ENCODE assay signal across 8 mouse cellular contexts in the genomic region with DNA sequence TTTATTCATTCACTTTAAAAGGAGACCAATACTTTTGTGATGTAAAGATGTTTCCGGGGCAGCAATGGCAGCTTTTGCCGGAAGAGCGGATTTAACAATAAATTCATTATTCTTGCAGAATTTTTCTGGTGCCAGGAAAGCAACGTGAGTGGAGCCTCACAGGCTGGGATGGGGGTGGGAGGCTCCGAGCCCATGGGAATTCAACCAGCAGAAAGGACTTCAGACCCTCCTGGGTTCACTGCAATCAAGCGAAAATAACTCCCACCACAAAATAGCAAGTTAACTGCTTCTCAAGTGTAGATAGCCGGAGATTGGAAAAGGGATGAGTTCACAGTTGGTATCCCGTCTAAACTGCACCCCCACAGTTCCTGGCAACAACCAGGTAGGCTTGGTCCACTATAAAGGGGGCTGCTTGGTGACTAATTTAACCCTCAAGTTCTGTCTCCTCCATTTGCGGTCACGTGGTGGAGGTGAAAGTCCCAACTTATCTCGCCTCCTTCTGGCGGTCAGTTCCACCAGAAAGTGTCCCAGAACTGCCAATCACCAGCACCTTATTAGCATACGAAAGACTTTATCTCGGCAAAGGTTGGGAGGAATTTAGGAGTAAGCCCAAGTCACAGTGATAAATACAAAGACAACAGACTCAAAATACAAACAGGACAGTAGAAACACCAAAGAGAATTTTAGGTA.
DNase-seq lines count a peak whose midpoint lies in the region; ATAC-seq lines count a peak whose summit lies in the region.

No protein-coding gene starts in this region.

- DNase-seq in cerebellum, adult 9-11 months, result peak; percentile 20
- no peak for DNase-seq in cerebellum, adult 18-20 months
- peak; percentile 18 to 28 for DNase-seq in right cerebral cortex, adult 2 months (ENCODE audit: low spot score in 2 of 2)
- no peak for DNase-seq in right cerebral cortex, postnatal 14 days
- peak; percentile 4 to 13 for DNase-seq in left cerebral cortex, adult 8-10 months (ENCODE audit: low spot score in 2 of 2)
- DNase-seq in telencephalon, adult 2 months (ENCODE audit: low read depth, low spot score), result peak; percentile 12
- DNase-seq in liver, embryonic 11.5 days (ENCODE audit: low spot score), result no peak
- no peak for DNase-seq in gastrocnemius, adult 8-10 months (ENCODE audit: low spot score in 2 of 2)

- no peaks in the 10 kb centered on the region for H3K36me3 ChIP-seq in liver, embryonic 11.5 days (ENCODE audit: control insufficient read depth, insufficient read depth, low read length)

- H3K9me3 ChIP-seq in liver, embryonic 11.5 days (ENCODE audit: control insufficient read depth, low read length), result no peaks in the 10 kb centered on the region

- no peaks in the 10 kb centered on the region for H3K27me3 ChIP-seq in liver, embryonic 11.5 days (replicated peaks; ENCODE audit: control insufficient read depth, insufficient read depth, low read length)

- H3K4me3 ChIP-seq in liver, embryonic 11.5 days (ENCODE audit: low read depth, low read length), result no peak overlapping the region

- H3K9ac ChIP-seq in liver, embryonic 11.5 days (ENCODE audit: low read depth, low read length), result no peak overlapping the region

- H3K27ac ChIP-seq in liver, embryonic 11.5 days (ENCODE audit: low read depth, low read length), result no peak overlapping the region

- no peak for ATAC-seq in liver, embryonic 11.5 days (replicated peaks; ENCODE audit: low FRiP score)

- H3K4me2 ChIP-seq in liver, embryonic 11.5 days, result no peak overlapping the region

- 68% methylated on average over 14 of the region's 14 CpGs for WGBS in liver, embryonic 11.5 days

- no peaks in the 10 kb centered on the region for H3K4me1 ChIP-seq in liver, embryonic 11.5 days (replicated peaks; ENCODE audit: control insufficient read depth, insufficient read depth, low read length)

Comparison
In these comparisons a context has a peak if more than half of its experiments do, and no peak if none do; other contexts are left out.
1. DNase-seq: peak in cerebellum, adult 9-11 months (single experiment), right cerebral cortex, adult 2 months (2 of 2), left cerebral cortex, adult 8-10 months (2 of 2) and telencephalon, adult 2 months (single experiment); none in cerebellum, adult 18-20 months (0 of 2), right cerebral cortex, postnatal 14 days (single experiment), liver, embryonic 11.5 days (single experiment) and gastrocnemius, adult 8-10 months (0 of 2).